Mouse (Mus musculus) ovary, postnatal 10 days (tissue): Measurements from ENCODE around the gene Gm20388.
A peak's percentile ranks its signal among the peaks of the same experiment; 100 is the strongest.

Source experiments
- DNase-seq: peaks from one replicate; pipeline ENCODE4 v3.0.0; 2022; ENCODE audit warnings: low spot score

Gm20388 gene

GRCm38 (mm10) chr8:124343151-124343550 is 4432.5 kb downstream of the Gm20388 start:
- no peak for DNase-seq

DNA sequence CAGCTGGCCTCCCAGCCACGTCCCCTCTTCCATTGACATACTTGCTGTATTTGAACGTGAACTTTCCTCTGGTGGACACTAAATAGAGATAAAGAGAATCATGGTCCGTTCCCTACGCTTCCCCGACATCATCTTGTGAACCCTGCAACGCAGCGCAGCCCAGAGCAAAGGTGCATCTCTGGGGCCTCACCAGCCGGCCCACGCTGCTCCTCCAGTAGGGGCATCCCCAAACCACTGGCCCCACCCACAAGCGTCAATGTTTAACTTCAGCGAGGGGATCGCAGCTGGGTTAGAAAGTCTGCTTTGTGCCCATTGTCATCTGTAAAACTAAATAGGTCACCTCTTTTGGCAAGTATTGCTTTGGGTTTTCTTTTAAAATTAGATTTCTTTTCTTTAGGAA is 4433.4 kb downstream of the Gm20388 start:
- DNase-seq = no peak

- no peak for DNase-seq
Measured at GRCm38 (mm10) chr8:124345098-124345497, 4434.5 kb downstream of the Gm20388 start.

GRCm38 (mm10) chr8:124346852-124347523 is 4436.3 kb downstream of the Gm20388 start:
- no peak for DNase-seq

DNA sequence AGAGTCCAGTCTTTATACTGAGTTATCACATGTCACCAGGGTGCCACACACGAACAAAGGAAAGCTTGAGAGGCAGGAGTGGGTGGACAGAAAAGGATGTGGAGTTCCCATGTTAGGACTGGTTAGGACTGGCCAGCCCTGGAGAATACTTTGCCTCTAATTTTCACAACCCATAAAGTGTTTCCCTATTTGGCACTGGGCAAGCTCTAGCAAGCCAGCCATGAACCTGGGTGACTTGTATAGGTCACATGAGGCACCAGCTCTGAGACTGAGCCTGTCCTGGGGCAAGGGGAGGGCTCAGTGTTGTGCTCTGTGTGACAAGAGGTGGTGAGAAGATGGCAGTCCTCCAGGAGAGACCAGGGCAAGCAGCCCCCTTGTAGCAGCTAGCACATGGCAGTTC is 4437.4 kb downstream of the Gm20388 start:
- no peak for DNase-seq

DNA sequence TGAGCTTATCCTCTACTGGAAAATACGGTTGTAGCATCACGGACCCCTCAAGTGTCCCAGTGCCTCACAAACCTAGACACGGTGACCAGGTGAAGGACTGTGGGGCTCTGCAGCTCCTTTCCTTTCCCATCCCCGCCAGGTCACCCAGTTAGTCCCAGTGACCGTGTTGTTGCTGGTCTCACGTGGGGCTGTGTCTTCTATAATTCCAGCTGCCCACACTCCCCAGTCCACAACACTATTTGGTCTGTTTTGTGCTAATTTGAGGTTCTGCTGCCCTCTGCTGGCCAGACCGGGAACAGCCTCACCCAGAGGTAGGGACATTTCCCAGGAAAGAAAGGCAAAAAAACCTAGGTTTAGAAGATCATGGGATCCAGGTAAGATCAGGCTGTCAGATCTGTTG is 4439.0 kb downstream of the Gm20388 start:
- DNase-seq = peak; percentile 77

GRCm38 (mm10) chr8:124351636-124352035 is 4441.0 kb downstream of the Gm20388 start:
- no peak for DNase-seq

- no peak for DNase-seq
Measured at GRCm38 (mm10) chr8:124360911-124361310, 4450.3 kb downstream of the Gm20388 start.

- no peak for DNase-seq
Measured at GRCm38 (mm10) chr8:124361773-124362427, 4451.3 kb downstream of the Gm20388 start.

DNA sequence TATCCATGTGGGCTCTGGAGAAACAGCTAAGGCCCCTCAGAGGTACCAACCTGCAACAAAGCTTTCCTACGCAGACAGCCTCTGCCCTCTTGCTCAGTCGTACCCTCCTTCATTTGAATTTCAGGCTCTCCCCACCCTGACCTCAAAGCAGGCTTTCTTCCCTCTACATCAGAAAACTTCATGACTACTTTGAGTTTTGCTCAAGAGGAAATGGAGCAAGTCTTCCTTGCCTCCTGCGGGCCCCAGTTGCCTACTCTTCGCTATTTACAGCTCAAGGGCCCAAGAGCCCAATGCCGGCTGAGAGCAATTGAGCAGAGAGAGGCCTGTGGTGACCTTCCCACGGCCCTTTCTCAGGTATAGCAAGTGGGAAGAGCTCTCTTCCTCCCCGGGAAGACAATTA is 4451.9 kb downstream of the Gm20388 start:
- DNase-seq = no peak

DNA sequence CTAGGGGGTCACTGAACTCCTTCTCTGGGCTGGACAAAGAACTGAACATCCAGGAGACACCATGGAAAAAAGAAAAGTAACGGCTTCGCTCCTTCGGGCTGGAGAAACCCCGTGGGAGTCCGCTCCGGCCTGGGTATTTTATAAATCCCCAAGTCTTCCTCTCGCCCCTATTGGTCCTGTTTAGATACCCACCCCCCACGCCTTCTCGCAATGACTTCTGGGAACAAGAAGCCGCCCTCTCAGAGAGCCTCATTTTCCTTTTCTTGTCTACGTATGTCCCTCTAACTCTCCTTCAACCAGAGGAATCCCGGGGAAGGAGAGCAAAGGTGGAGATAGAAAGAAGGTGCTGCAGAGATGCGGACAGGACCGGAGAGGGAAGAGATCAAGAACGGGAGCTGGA is 4452.7 kb downstream of the Gm20388 start:
- no peak for DNase-seq

DNA sequence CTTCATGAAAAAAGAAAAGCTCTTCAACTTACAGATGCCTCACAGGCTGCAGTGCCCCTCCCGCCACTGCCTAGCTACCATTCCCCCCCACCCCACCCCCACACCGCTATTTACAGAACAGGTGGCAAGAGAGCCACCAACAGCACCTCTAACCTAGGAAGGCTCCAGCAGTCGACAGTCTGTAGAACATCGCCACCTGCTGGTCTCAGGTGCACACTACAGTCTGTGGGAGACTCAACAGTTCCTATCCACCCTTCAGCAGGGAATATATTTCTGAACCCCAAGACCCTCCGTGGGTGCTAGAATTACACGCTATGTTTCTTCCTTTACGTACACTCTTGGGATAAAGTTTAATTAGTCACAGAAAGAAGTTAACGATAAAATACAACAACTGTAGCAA is 4457.6 kb downstream of the Gm20388 start:
- peak; percentile 21 for DNase-seq

DNA sequence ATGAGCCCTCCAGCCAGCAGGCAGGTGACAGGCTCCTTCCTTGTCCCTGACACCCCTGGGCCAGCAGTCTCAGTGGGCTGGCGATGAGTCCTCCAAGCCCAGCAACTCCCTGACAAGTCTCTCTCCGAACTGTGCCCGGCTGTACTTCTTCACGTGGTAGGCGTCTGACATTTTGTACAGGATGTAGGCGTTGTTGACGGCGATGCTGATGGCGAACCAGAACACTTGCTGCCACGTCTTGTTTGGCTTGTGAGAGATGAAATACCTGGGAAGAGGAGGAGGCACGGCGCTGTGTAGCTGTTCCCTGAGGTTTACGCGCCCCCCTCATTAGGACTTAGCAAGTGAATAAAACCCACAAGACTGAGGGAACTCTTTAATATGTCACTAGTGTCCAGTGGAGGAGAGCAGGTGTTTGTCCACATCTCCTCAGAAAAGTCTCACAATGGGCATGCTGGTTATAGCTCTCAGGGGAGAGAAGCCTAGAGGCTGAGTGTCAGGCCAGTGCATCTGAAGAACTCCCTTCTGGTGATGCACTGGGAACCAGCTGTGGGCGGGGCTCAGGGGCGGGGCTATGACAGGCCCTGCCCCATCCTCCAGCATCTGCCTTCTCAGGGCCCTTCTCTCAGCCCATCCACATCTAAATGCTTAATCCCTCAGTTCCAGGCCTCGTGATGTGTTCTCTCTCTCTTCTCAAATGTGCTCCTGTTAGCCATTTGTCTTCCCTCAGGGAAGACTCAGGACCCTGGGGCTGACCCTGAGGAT is 4460.0 kb downstream of the Gm20388 start:
- no peak for DNase-seq

DNA sequence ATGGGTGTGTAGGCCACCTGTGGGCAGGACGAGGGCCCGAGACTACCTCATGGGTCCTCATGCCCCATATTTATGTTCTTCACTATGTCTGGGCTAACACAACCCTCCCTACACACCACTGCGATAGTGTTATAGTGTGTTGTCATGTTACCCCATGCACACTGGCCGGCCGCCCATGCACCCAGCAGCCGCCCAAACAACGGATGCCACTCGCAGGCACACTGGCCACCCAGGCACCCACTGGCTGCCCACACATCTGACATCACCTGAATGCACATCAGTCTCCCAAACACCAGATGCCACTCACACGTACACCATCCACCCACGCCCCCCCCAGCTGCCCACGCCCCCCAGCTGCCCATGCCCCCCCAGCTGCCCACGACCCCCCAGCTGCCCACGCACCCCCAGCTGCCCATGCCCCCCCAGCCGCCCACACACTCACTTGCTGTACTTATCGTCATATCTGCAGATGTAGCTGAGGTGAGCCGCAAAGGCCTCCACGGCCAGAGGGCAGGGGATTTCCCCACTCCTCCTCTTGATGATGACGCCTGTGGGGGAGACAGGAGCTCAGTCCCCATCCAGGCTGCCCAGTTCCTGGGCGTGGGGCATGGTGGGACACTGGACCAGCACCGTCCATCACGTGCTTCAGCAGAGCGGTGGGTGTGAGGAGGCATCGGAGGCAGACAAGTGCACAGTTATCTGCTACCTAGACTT is 4460.9 kb downstream of the Gm20388 start:
- no peak for DNase-seq

DNA sequence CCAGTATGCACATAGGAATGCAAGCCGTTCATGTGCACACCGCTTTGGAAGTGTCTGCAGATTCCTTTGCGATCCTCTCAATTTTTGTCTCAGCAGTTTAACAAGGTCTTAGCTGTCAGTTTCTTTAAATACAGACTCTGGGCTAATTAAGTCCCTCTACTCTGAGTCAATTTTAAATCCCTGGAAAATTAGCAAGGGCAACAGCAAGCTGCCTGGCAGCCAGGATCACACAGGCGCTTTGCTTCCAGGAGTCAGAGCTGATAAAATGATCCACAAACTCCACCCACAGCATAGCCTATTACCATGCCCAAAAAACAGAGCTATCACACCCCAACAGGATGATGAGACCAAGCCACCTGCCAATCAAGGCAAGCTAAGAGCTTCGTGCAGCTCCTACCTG is 4463.1 kb downstream of the Gm20388 start:
- no peak for DNase-seq

DNA sequence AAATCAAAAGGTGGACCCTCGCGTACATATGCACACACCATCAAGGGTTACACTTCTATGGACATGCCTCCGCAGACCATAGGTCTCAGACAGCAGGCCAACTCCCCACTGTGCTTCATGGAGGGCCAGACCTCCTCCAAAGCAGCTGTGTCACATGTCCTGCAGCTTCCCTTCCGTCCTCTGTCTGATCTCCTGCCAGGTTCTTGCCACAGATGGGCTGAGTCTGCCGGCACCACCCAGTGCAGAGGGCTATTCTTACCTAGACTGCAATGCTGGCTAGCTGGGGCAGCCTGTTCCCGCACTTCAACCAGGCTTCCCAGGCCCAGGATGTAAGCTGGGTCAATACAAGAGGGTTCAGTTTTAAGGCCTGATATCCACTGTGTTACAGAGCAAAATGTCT is 4464.5 kb downstream of the Gm20388 start:
- no peak for DNase-seq

DNA sequence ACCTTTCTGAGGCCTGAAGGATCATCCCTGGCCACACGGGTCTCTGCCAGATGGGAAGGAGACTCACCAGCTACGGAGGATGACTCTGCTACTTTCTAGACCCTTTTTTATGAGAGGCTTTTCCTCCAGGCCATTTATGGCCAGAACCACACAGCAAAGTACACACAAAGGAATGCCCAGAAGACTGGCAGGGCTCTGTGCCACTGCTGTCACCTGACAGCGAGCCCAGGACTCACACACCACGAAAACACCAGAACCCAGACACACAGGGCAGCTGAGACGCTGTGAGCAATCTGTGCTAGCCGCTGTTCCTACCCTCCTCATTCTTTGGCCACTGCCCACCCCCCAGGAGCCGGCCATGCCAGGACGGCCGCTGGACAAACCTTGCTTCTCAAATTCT is 4465.1 kb downstream of the Gm20388 start:
- DNase-seq = no peak

DNA sequence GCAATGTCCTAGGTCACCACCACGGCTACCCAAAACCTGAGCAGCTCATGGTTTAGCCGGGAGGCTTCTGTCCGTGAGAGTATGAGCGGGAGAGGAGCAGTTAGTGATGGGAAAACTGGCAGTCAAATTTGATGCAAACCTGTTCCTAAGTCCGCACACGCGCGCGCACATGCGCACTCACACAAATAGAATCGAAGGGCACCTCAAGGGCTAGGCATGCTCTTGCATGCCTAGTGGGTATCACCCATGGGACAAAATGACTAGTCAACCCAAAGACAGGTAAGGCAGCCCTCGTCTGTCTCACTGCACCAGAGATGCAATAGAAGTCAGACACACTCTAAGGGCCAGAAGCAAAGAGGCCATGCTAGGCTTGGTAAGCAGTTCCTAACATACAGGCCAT is 4465.8 kb downstream of the Gm20388 start:
- DNase-seq = no peak

GRCm38 (mm10) chr8:124379289-124379688 is 4468.6 kb downstream of the Gm20388 start:
- DNase-seq = no peak

- DNase-seq = no peak
Measured at GRCm38 (mm10) chr8:124382235-124382634, 4471.6 kb downstream of the Gm20388 start.

GRCm38 (mm10) chr8:124384336-124384735 is 4473.7 kb downstream of the Gm20388 start:
- DNase-seq = no peak

DNA sequence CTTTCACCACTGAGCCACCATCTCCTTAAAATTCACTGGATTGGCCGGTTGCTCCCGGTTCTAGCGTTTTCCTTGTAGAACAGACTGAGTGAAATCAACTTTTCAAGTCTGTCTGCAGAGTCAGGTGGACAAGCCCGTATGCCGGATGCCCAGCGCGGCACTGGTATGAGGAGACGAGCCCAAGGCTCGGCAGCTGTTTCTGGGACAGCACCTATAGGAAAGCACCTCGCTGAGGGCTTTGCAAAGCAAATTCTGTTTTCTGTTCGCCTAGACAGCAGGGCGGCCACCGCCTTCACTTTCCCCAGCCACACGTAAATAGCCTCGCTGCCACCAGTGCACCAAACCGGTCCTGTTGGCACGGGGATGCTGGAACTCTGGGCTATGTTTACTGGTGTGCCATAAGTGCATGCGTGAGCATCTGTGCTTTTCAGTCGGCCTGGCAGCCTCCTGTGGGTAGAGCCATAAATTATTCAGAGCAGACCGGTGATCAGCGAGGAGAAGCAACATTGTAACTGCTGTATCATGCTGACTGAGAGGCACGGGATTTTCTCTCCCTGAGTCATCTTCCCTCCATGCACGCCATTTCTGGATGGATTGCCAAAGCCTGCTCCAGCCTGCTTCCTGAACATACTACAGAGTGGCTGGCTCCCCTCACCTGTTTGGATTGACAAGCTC is 4475.7 kb downstream of the Gm20388 start:
- DNase-seq = no peak
